Mouse (Mus musculus) CH12.LX (cell line): ENCODE data around the gene Ube2q1. TPM values are rescaled to one million over a fixed set of nuclear protein-coding genes. Genes with fewer than 3 reads are reported as not detected.

Experiments
- DNase-seq: peaks from one replicate; pipeline ENCODE4 v3.0.0-alpha.2; 2013; ENCODE audit errors: extremely low read depth
- H3K27ac ChIP-seq: 2 replicates; pipeline ENCODE4 v1.5.1; 2012; ENCODE audit warnings: low read depth, mild to moderate bottlenecking, control low read depth, moderate library complexity; ENCODE audit not compliant: insufficient read depth
- H3K27me3 ChIP-seq: replicated peaks from 2 replicates; pipeline ENCODE3; 2012; ENCODE audit warnings: inconsistent platforms
- H3K36me3 ChIP-seq, 2 experiments: replicated peaks in 1 of 2; 2 replicates each; pipeline versions ENCODE3 to v1.6.1; 2012; ENCODE audit warnings: inconsistent platforms in 1 of 2, low read length in 1 of 2, mild to moderate bottlenecking in 1 of 2, mixed read lengths in 1 of 2, moderate library complexity in 1 of 2; ENCODE audit not compliant: control insufficient read depth in 1 of 2, insufficient read depth in 1 of 2
- H3K4me1 ChIP-seq, 2 experiments: 2 replicates each; pipeline ENCODE4 v1.6.1; 2012; ENCODE audit warnings: inconsistent platforms in 1 of 2, moderate library complexity in 1 of 2; ENCODE audit not compliant: insufficient read depth in 2 of 2, control insufficient read depth in 1 of 2
- H3K4me2 ChIP-seq: 2 replicates; pipeline ENCODE4 v1.6.1; 2012; ENCODE audit warnings: low read depth, mild to moderate bottlenecking, control low read depth; ENCODE audit not compliant: poor library complexity, insufficient read depth, severe bottlenecking
- H3K4me3 ChIP-seq, 3 experiments: fragments of 150-350 bp in 1 of 3; sonication (generic) in 1 of 3; replicated peaks in 1 of 3; 2 replicates each; pipeline versions ENCODE3 to v1.5.1; 2011 to 2012; ENCODE audit warnings: low read depth in 2 of 3, low read length in 2 of 3, mild to moderate bottlenecking in 2 of 3, moderate library complexity in 2 of 3, control low read depth in 1 of 3, improper control_type of control experiment in 1 of 3, inconsistent platforms in 1 of 3, mixed read lengths in 1 of 3; ENCODE audit not compliant: poor library complexity in 1 of 3
- H3K79me2 ChIP-seq: replicated peaks from 2 replicates; pipeline ENCODE4 v1.6.1; 2012; ENCODE audit warnings: mild to moderate bottlenecking, moderate library complexity; ENCODE audit not compliant: control insufficient read depth, poor library complexity, insufficient read depth, severe bottlenecking; ENCODE audit errors: extremely low read depth
- H3K9ac ChIP-seq: 2 replicates; pipeline ENCODE4 v1.6.1; 2012; ENCODE audit warnings: low read depth, mild to moderate bottlenecking, control low read depth, moderate library complexity; ENCODE audit not compliant: insufficient read depth
- H3K9me3 ChIP-seq: replicated peaks from 2 replicates; pipeline ENCODE3; 2012; ENCODE audit warnings: low read length, inconsistent platforms, mixed read lengths
- BHLHE40 ChIP-seq: IDR thresholded peaks from 2 replicates; pipeline ENCODE4 v1.6.1; 2011; ENCODE audit warnings: mild to moderate bottlenecking, low read depth, low read length, improper control_type of control experiment
- CTCF ChIP-seq, 2 experiments: IDR thresholded peaks in 1 of 2; conservative IDR thresholded peaks in 1 of 2; 2 replicates each; pipeline ENCODE4 v1.5.1; 2011 to 2012; ENCODE audit warnings: low read depth in 2 of 2, low read length in 2 of 2, improper control_type of control experiment in 1 of 2, inconsistent platforms in 1 of 2, mild to moderate bottlenecking in 1 of 2, moderate library complexity in 1 of 2
- ETS1 ChIP-seq: conservative IDR thresholded peaks from 2 replicates; pipeline ENCODE4 v1.6.1; 2012; ENCODE audit warnings: low read depth, mild to moderate bottlenecking, inconsistent platforms, low read length, improper control_type of control experiment, moderate library complexity
- GABPA ChIP-seq: IDR thresholded peaks from 2 replicates; pipeline ENCODE4 v1.6.1; 2012; ENCODE audit warnings: low read depth, low read length, improper control_type of control experiment, inconsistent platforms; ENCODE audit not compliant: insufficient replicate concordance
- HCFC1 ChIP-seq: IDR thresholded peaks from 2 replicates; pipeline ENCODE4 v1.6.1; 2012; ENCODE audit warnings: low read depth, mild to moderate bottlenecking, inconsistent platforms, low read length, improper control_type of control experiment
- JUND ChIP-seq: conservative IDR thresholded peaks from 2 replicates; pipeline ENCODE4 v1.6.1; 2011; ENCODE audit warnings: low read depth, low read length, improper control_type of control experiment
- KAT2A ChIP-seq: IDR thresholded peaks from 2 replicates; pipeline ENCODE4 v1.6.1; 2012; ENCODE audit warnings: low read length, improper control_type of control experiment, inconsistent platforms; ENCODE audit not compliant: insufficient replicate concordance
- MAX ChIP-seq: IDR thresholded peaks from 2 replicates; pipeline ENCODE4 v1.6.1; 2011; ENCODE audit warnings: low read length, improper control_type of control experiment
- MAZ ChIP-seq: IDR thresholded peaks from 2 replicates; pipeline ENCODE4 v1.6.1; 2012; ENCODE audit warnings: low read depth, mild to moderate bottlenecking, inconsistent platforms, low read length, improper control_type of control experiment, moderate library complexity
- MEF2A ChIP-seq: IDR thresholded peaks from 2 replicates; pipeline ENCODE4 v1.6.1; 2014; ENCODE audit warnings: low read depth, mild to moderate bottlenecking, inconsistent platforms, low read length, improper control_type of control experiment, borderline replicate concordance
- NRF1 ChIP-seq: IDR thresholded peaks from 2 replicates; pipeline ENCODE4 v1.6.1; 2014; ENCODE audit warnings: low read depth, mild to moderate bottlenecking, inconsistent platforms, low read length, improper control_type of control experiment, moderate library complexity
- PAX5 ChIP-seq: IDR thresholded peaks from 2 replicates; pipeline ENCODE4 v1.6.1; 2012; ENCODE audit warnings: low read length, inconsistent platforms, mixed read lengths
- POLR2AphosphoS2 ChIP-seq: IDR thresholded peaks from 2 replicates; pipeline ENCODE4 v1.6.1; 2011; ENCODE audit warnings: low read depth, low read length, improper control_type of control experiment
- RCOR1 ChIP-seq: conservative IDR thresholded peaks from 2 replicates; pipeline ENCODE4 v1.6.1; 2012; ENCODE audit warnings: low read depth, mild to moderate bottlenecking, inconsistent platforms, low read length, improper control_type of control experiment
- SIN3A ChIP-seq: IDR thresholded peaks from 2 replicates; pipeline ENCODE4 v1.6.1; 2012; ENCODE audit warnings: low read length, improper control_type of control experiment, inconsistent platforms
- SMC3 ChIP-seq: IDR thresholded peaks from 2 replicates; pipeline ENCODE4 v1.6.1; 2011; ENCODE audit warnings: low read depth, low read length, improper control_type of control experiment
- TBP ChIP-seq: conservative IDR thresholded peaks from 2 replicates; pipeline ENCODE4 v1.6.1; 2011; ENCODE audit warnings: low read depth, low read length, improper control_type of control experiment
- USF2 ChIP-seq: conservative IDR thresholded peaks from 2 replicates; pipeline ENCODE4 v1.6.1; 2011; ENCODE audit warnings: low read depth, low read length, improper control_type of control experiment
- ZKSCAN1 ChIP-seq: IDR thresholded peaks from 2 replicates; pipeline ENCODE4 v1.6.1; 2012; ENCODE audit warnings: low read depth, inconsistent platforms, low read length, improper control_type of control experiment, borderline replicate concordance
- ZMIZ1 ChIP-seq: IDR thresholded peaks from 2 replicates; pipeline ENCODE4 v1.6.1; 2012; ENCODE audit warnings: low read depth, mild to moderate bottlenecking, inconsistent platforms, low read length, improper control_type of control experiment
- dilution Hi-C: fragments of 300-500 bp; cut with MboI; formaldehyde crosslinking; loops from 2 replicates; pipeline ENCODE4 v1.14.3; 2020; ENCODE audit warnings: low sequenced_read_pairs; ENCODE audit not compliant: extremely low pct_unique_long_range_greater_than_20kb, extremely low pct_ligation_motif_present
- in situ Hi-C: fragments of 300-500 bp; cut with MboI; formaldehyde crosslinking; loops from 3 replicates; pipeline ENCODE4 v1.14.3; 2019; ENCODE audit warnings: low sequenced_read_pairs, low pct_ligation_motif_present, low pct_unique_long_range_greater_than_20kb, mixed read lengths
- polyA plus RNA-seq: library from polyadenylated mRNA; unstranded; fragments of >175 nt; gene quantifications from 2 replicates; pipeline ENCODE4 v1.2.1, GENCODE M21; 2012; ENCODE audit warnings: low read depth; ENCODE audit not compliant: insufficient read length
- total RNA-seq, 2 experiments: library from RNA; depleted of rRNA; stranded (reverse); fragments of 300-350 nt in 1 of 2; fragments of >200 nt in 1 of 2; gene quantifications; 2 replicates each; pipeline ENCODE4 v1.2.3; 2012 to 2014

Gene Ube2q1
- total and polyA plus RNA-seq, 3 experiments: 35.4 to 88.8 (median 59.4) TPM

- Histone ChIP-seq H3K4me3 (no peak overlapping the region), H3K27ac (no peak overlapping the region), H3K79me2 (no peaks in the 10 kb centered on the region), H3K9ac (no peak overlapping the region), H3K4me1 (peaks cover 0 to 10% of the 10 kb centered on the region in 2 experiments; a peak in 3 of 4 replicates), H3K36me3 (no peaks in the 10 kb centered on the region), H3K27me3 (peaks cover 4% of the 10 kb centered on the region), H3K4me2 (no peak overlapping the region), H3K9me3 (no peaks in the 10 kb centered on the region)
- in situ Hi-C loops: no loop called here
- DNase-seq: no peak
- TF ChIP-seq KAT2A: no peak
- no peak for TF ChIP-seq MAX
- TF ChIP-seq ZKSCAN1: no peak
- no peak for TF ChIP-seq MEF2A
- TF ChIP-seq TBP: no peak
- TF ChIP-seq SMC3: no peak
- TF ChIP-seq SIN3A: no peak
- no peak for TF ChIP-seq GABPA
- no peak for TF ChIP-seq PAX5
- TF ChIP-seq JUND: no peak
- TF ChIP-seq ETS1: no peak
- no peak for TF ChIP-seq USF2
- no peak for TF ChIP-seq CTCF (conservative IDR thresholded peaks at IDR 0.05 in 1 of 2, IDR thresholded peaks at IDR 0.05 in 1 of 2; ENCODE audit: low read depth in 2 of 2, low read length in 2 of 2)
- no peak for TF ChIP-seq HCFC1
- TF ChIP-seq RCOR1: no peak
- TF ChIP-seq BHLHE40: no peak
- TF ChIP-seq POLR2AphosphoS2: no peak
- TF ChIP-seq ZMIZ1: no peak
- no peak for TF ChIP-seq MAZ
- dilution Hi-C loops: no loop called here
Observed at GRCm38 (mm10) chr3:89819897-89820296, 46.5 kb downstream of the Ube2q1 start.

GRCm38 (mm10) chr3:89820311-89821095 lies 47.1 kb downstream of the Ube2q1 start:
- dilution Hi-C loops: no loop called here
- no peak overlapping the region for H3K9ac ChIP-seq
- no peak overlapping the region for H3K4me3 ChIP-seq
- H3K27me3 ChIP-seq: peaks cover 3% of the 10 kb centered on the region
- TF ChIP-seq NRF1: no peak
- no peaks in the 10 kb centered on the region for H3K36me3 ChIP-seq
- no peak overlapping the region for H3K4me2 ChIP-seq
- in situ Hi-C loops: no loop called here
- H3K79me2 ChIP-seq: no peaks in the 10 kb centered on the region
- DNase-seq: no peak
- H3K27ac ChIP-seq: no peak overlapping the region
- no peaks in the 10 kb centered on the region for H3K9me3 ChIP-seq
- peaks cover 0 to 10% of the 10 kb centered on the region in 2 experiments; a peak in 3 of 4 replicates for H3K4me1 ChIP-seq
